ENCODE assay signal across 9 mouse cellular contexts in genomic region chr17:24015727-24016126, GRCm38 (mm10). TPM values are rescaled to one million over a fixed set of nuclear protein-coding genes. Genes with fewer than 3 reads are reported as not detected.
DNase-seq lines count a peak whose midpoint lies in the region; ATAC-seq and TF ChIP-seq lines count a peak whose summit lies in the region.
"Had no signal": no experiment of that assay in that cellular context is flagged by ENCODE, and none has a peak within 500 bp of the region (broad histone marks: within the 10 kb centered on the region; RNA-seq: fewer than 3 reads in every experiment).

No protein-coding gene starts in this region.

- TF ChIP-seq POLR2A in MEL (IDR thresholded peaks at IDR 0.05; ENCODE audit: control insufficient read depth in 1 of 2, insufficient read depth in 1 of 2, low read depth in 1 of 2, low read length in 2 of 2, poor library complexity in 1 of 2) = no peak
- TF ChIP-seq POLR2A in brain, embryonic 14.5 days (IDR thresholded peaks at IDR 0.05; ENCODE audit: borderline replicate concordance, extremely low read depth, insufficient read depth, insufficient read length, poor library complexity, severe bottlenecking) = no peak

- H3K79me2 ChIP-seq in MEL (ENCODE audit: control insufficient read depth, insufficient read depth, low read length, poor library complexity) = no peaks in the 10 kb centered on the region

- H3K4me2 ChIP-seq in kidney, postnatal 0 days (ENCODE audit: low read length) = no peak overlapping the region
- no peak overlapping the region for H3K4me2 ChIP-seq in kidney, embryonic 15.5 days
- H3K4me2 ChIP-seq: limb, embryonic 13.5 days had no signal

- no peak for ATAC-seq in kidney, postnatal 0 days (replicated peaks; ENCODE audit: low FRiP score, low read depth)
- ATAC-seq in kidney, embryonic 15.5 days (replicated peaks; ENCODE audit: low FRiP score) = no peak

- no peak overlapping the region for H3K27ac ChIP-seq in kidney, postnatal 0 days
- H3K27ac ChIP-seq in kidney, embryonic 15.5 days = no peak overlapping the region
- no peak overlapping the region for H3K27ac ChIP-seq in MEL (ENCODE audit: control insufficient read depth, low read depth, low read length)
- H3K27ac ChIP-seq: limb, embryonic 13.5 days had no signal

- no peak overlapping the region for H3K4me3 ChIP-seq in kidney, postnatal 0 days (replicated peaks; ENCODE audit: low read depth, low read length)
- H3K4me3 ChIP-seq in kidney, embryonic 15.5 days (replicated peaks) = no peak overlapping the region
- H3K4me3 ChIP-seq in MEL (ENCODE audit: control insufficient read depth in 1 of 2, insufficient read depth in 1 of 2, low read depth in 2 of 2, low read length in 2 of 2) = no peak overlapping the region
- H3K4me3 ChIP-seq: limb, embryonic 13.5 days had no signal

- TF ChIP-seq RAD21 in MEL (IDR thresholded peaks at IDR 0.05; ENCODE audit: low read depth, low read length) = peak; percentile 48

- WGBS in kidney, postnatal 0 days = 37% methylated on average over 14 of the region's 14 CpGs
- WGBS in kidney, embryonic 15.5 days = 35% methylated on average over 14 of the region's 14 CpGs

- H3K27me3 ChIP-seq in kidney, postnatal 0 days (ENCODE audit: insufficient read depth, low read length) = no peaks in the 10 kb centered on the region
- no peaks in the 10 kb centered on the region for H3K27me3 ChIP-seq in kidney, embryonic 15.5 days
- H3K27me3 ChIP-seq in MEL (ENCODE audit: control insufficient read depth in 1 of 2, insufficient read depth in 2 of 2, low read length in 2 of 2) = no peaks in the 10 kb centered on the region
- H3K27me3 ChIP-seq: limb, embryonic 13.5 days had no signal

- TF ChIP-seq CTCF in kidney, postnatal 0 days (IDR thresholded peaks at IDR 0.05; ENCODE audit: low read depth) = peak; percentile 63
- peak; percentile 62 to 82 (median 70) for TF ChIP-seq CTCF in MEL (IDR thresholded peaks at IDR 0.05 in 2 of 3, conservative IDR thresholded peaks at IDR 0.05 in 1 of 3; ENCODE audit: control insufficient read depth in 1 of 3, insufficient read depth in 1 of 3, low read depth in 2 of 3, low read length in 3 of 3, poor library complexity in 1 of 3, severe bottlenecking in 1 of 3)
- peak; percentile 60 for TF ChIP-seq CTCF in brain, embryonic 14.5 days (IDR thresholded peaks at IDR 0.05; ENCODE audit: borderline replicate concordance, extremely low read depth, insufficient read depth, insufficient read length)

- no peaks in the 10 kb centered on the region for H3K4me1 ChIP-seq in kidney, postnatal 0 days (replicated peaks; ENCODE audit: insufficient read depth, low read length)
- no peaks in the 10 kb centered on the region for H3K4me1 ChIP-seq in kidney, embryonic 15.5 days
- H3K4me1 ChIP-seq in MEL (ENCODE audit: control insufficient read depth in 1 of 2, insufficient read depth in 2 of 2, low read length in 2 of 2) = no peaks in the 10 kb centered on the region

- H3K36me3 ChIP-seq in kidney, postnatal 0 days (ENCODE audit: insufficient read depth, low read length) = no peaks in the 10 kb centered on the region
- no peaks in the 10 kb centered on the region for H3K36me3 ChIP-seq in kidney, embryonic 15.5 days
- no peaks in the 10 kb centered on the region for H3K36me3 ChIP-seq in MEL (ENCODE audit: control insufficient read depth in 1 of 2, insufficient read depth in 2 of 2, low read length in 2 of 2)
- H3K36me3 ChIP-seq: limb, embryonic 13.5 days had no signal

- peak; percentile 8 for DNase-seq in kidney, postnatal 0 days (ENCODE audit: low spot score)
- DNase-seq in MEL (ENCODE audit: low read depth, low spot score) = peak; percentile 51
- DNase-seq in brain, embryonic 14.5 days (ENCODE audit: low read depth) = no peak
- peak; percentile 36 for DNase-seq in lung, postnatal 25 days (ENCODE audit: low spot score)
- DNase-seq in urinary bladder, postnatal 25 days (ENCODE audit: low spot score) = no peak
- DNase-seq in urinary bladder, postnatal 4 days (ENCODE audit: low spot score in 2 of 2) = no peak

- H3K9ac ChIP-seq in kidney, postnatal 0 days (ENCODE audit: low read depth, low read length) = no peak overlapping the region
- no peak overlapping the region for H3K9ac ChIP-seq in kidney, embryonic 15.5 days
- H3K9ac ChIP-seq in MEL (ENCODE audit: control insufficient read depth, low read depth, low read length, poor library complexity, severe bottlenecking) = no peak overlapping the region
- H3K9ac ChIP-seq: limb, embryonic 13.5 days had no signal

- no peak for TF ChIP-seq EP300 in MEL (IDR thresholded peaks at IDR 0.05; ENCODE audit: low read depth in 1 of 2, low read length in 2 of 2)

- H3K9me3 ChIP-seq in kidney, postnatal 0 days (replicated peaks; ENCODE audit: low read length) = no peaks in the 10 kb centered on the region
- H3K9me3 ChIP-seq in kidney, embryonic 15.5 days (replicated peaks) = no peaks in the 10 kb centered on the region
- H3K9me3 ChIP-seq in MEL (replicated peaks; ENCODE audit: insufficient read depth, low read length) = no peaks in the 10 kb centered on the region
- H3K9me3 ChIP-seq: limb, embryonic 13.5 days had no signal

TF ChIP-seq in MEL, 35 proteins besides CTCF, POLR2A, EP300 and RAD21:
- TF ChIP-seq SMC3 (IDR thresholded peaks at IDR 0.05; ENCODE audit: low read depth, low read length) = peak; percentile 54
- no peak for TF ChIP-seq GABPA (IDR thresholded peaks at IDR 0.05; ENCODE audit: low read depth, low read length)
TF ChIP-seq in MEL: peak in this region for 1.

RNA-seq across cellular contexts. Expression of gene Prss22, which starts 17.8 kb away (rescaled TPM):
- 0.43 and 0.72 TPM in 2 replicates for polyA plus RNA-seq in kidney, postnatal 0 days (2015; fragmentation: Nextera tagmentation; extraction: Ambion mirVana)
- polyA plus RNA-seq in kidney, embryonic 15.5 days (2015; fragmentation: Nextera tagmentation; extraction: Ambion mirVana) = 0.57 and 1.2 TPM in 2 replicates
- total RNA-seq in MEL (2012; rRNA removed) = not detected in 2 replicates
- polyA plus RNA-seq in MEL (2012; ENCODE audit: insufficient read depth in 1 of 2, insufficient read length in 2 of 2, low read depth in 1 of 2, low replicate concordance in 2 of 2, missing spikeins in 1 of 2) = not detected
- 0.11 TPM in 1 of 2 replicates, not detected in the other for polyA plus RNA-seq in brain, embryonic 14.5 days (2012; rRNA removed)

RNA-seq across cellular contexts. Expression of gene Prss27, which starts 22.2 kb away (rescaled TPM):
- polyA plus RNA-seq in kidney, postnatal 0 days (2015; fragmentation: Nextera tagmentation; extraction: Ambion mirVana) = 0.68 and 0.78 TPM in 2 replicates
- polyA plus RNA-seq in kidney, embryonic 15.5 days (2015; fragmentation: Nextera tagmentation; extraction: Ambion mirVana) = 0.26 and 0.29 TPM in 2 replicates
- total RNA-seq in MEL (2012; rRNA removed) = not detected in 2 replicates
- not detected for polyA plus RNA-seq in MEL (2012; ENCODE audit: insufficient read depth in 1 of 2, insufficient read length in 2 of 2, low read depth in 1 of 2, low replicate concordance in 2 of 2, missing spikeins in 1 of 2)
- polyA plus RNA-seq in brain, embryonic 14.5 days (2012; rRNA removed) = 0.10 TPM in 1 of 2 replicates, not detected in the other

RNA-seq across cellular contexts. Expression of gene Prss30, which starts 35.4 kb away (rescaled TPM):
- 0.18 and 0.25 TPM in 2 replicates for polyA plus RNA-seq in kidney, postnatal 0 days (2015; fragmentation: Nextera tagmentation; extraction: Ambion mirVana)
- polyA plus RNA-seq in kidney, embryonic 15.5 days (2015; fragmentation: Nextera tagmentation; extraction: Ambion mirVana) = 0.18 and 0.23 TPM in 2 replicates
- not detected in 2 replicates for total RNA-seq in MEL (2012; rRNA removed)
- polyA plus RNA-seq in MEL (2012; ENCODE audit: insufficient read depth in 1 of 2, insufficient read length in 2 of 2, low read depth in 1 of 2, low replicate concordance in 2 of 2, missing spikeins in 1 of 2) = not detected
- 0.05 and 0.15 TPM in 2 replicates for polyA plus RNA-seq in brain, embryonic 14.5 days (2012; rRNA removed)
- polyA plus RNA-seq: embryonic facial prominence, embryonic 14.5 days; limb, embryonic 13.5 days had no signal

RNA-seq across cellular contexts. Expression of gene Kctd5, which starts 57.6 kb away (rescaled TPM):
- 47.6 and 51.2 TPM in 2 replicates for polyA plus RNA-seq in kidney, postnatal 0 days (2015; fragmentation: Nextera tagmentation; extraction: Ambion mirVana)
- polyA plus RNA-seq in kidney, embryonic 15.5 days (2015; fragmentation: Nextera tagmentation; extraction: Ambion mirVana) = 62.8 and 64.1 TPM in 2 replicates
- total RNA-seq in MEL (2012; rRNA removed) = 19.3 and 20.2 TPM in 2 replicates
- 10 to 100 TPM in 1 of 2 experiments, not detected in 1; 33.2 TPM for polyA plus RNA-seq in MEL (2012; ENCODE audit: insufficient read depth in 1 of 2, insufficient read length in 2 of 2, low read depth in 1 of 2, low replicate concordance in 2 of 2, missing spikeins in 1 of 2)
- 71.1 and 87.6 TPM in 2 replicates for polyA plus RNA-seq in brain, embryonic 14.5 days (2012; rRNA removed)

Comparison
In these comparisons a context has a peak if more than half of its experiments do, and no peak if none do; other contexts are left out.
1. DNase-seq: peak in kidney, postnatal 0 days (single experiment), MEL (single experiment) and lung, postnatal 25 days (single experiment); none in brain, embryonic 14.5 days (single experiment), urinary bladder, postnatal 25 days (single experiment) and urinary bladder, postnatal 4 days (0 of 2).
2. Peak in every context shown above with its lines, with median percentiles within 50 percentile points of each other: CTCF ChIP-seq.